Mouse (Mus musculus) heart, adult 8-10 months (tissue): ENCODE results near the gene Ube2c. TPM values are rescaled to one million over a fixed set of nuclear protein-coding genes. Genes with fewer than 3 reads are reported as not detected.
A peak's percentile ranks its signal among the peaks of the same experiment; 100 is the strongest.

ENCODE experiments used
- DNase-seq: peaks from one replicate; pipeline ENCODE4 v3.0.0; 2022; ENCODE audit warnings: low spot score
- total RNA-seq, 4 experiments: library from RNA; stranded (reverse); gene quantifications; 2 replicates each; pipeline ENCODE4 v1.2.4; 2022

The Ube2c gene
- total RNA-seq, 4 experiments from 2014 or later: 0.47 to 2.7 (median 1.4) TPM

GRCm38 (mm10) chr2:164821060-164821459 is 51.4 kb downstream of the Ube2c start:
- no peak for DNase-seq

GRCm38 (mm10) chr2:164822636-164823165 is 53.0 kb downstream of the Ube2c start, which contains the start of gene Zswim1:
Gene Zswim1 (plus strand): TSS chr2:164822686.
- peak; percentile 100 for DNase-seq

GRCm38 (mm10) chr2:164823181-164823585 is 53.5 kb downstream of the Ube2c start:
- no peak for DNase-seq

- DNase-seq: no peak
Observed at GRCm38 (mm10) chr2:164823969-164824368, 54.3 kb downstream of the Ube2c start.

GRCm38 (mm10) chr2:164825521-164825920 is 55.8 kb downstream of the Ube2c start:
- no peak for DNase-seq

GRCm38 (mm10) chr2:164827146-164827850 is 57.6 kb downstream of the Ube2c start:
- DNase-seq: no peak

Other genes starting within 250 kb of the Ube2c start
- 1 to 10 TPM in 3 of 4 experiments, under 1 TPM in 1; 0.73 to 3.1 (median 2.1) TPM for gene Wfdc2, start 207.5 kb upstream of the Ube2c start, total RNA-seq
- not detected for gene Spint3, start 196.4 kb upstream of the Ube2c start, total RNA-seq
- gene Wfdc6a, start 184.5 kb upstream of the Ube2c start, total RNA-seq: under 1 TPM in 1 of 4 experiments, not detected in 3; 0.49 TPM
- not detected for gene Eppin, start 176.3 kb upstream of the Ube2c start, total RNA-seq
- gene Wfdc6b, start 156.4 kb upstream of the Ube2c start, total RNA-seq: not detected
- not detected for gene Wfdc8, start 156.3 kb upstream of the Ube2c start, total RNA-seq
- gene Wfdc16, start 131.1 kb upstream of the Ube2c start, total RNA-seq: not detected
- gene Wfdc10, start 113.9 kb upstream of the Ube2c start, total RNA-seq: not detected
- not detected for gene Wfdc9, start 113.3 kb upstream of the Ube2c start, total RNA-seq
- gene Wfdc11, start 95.8 kb upstream of the Ube2c start, total RNA-seq: not detected
- gene Wfdc13, start 84.8 kb upstream of the Ube2c start, total RNA-seq: under 1 TPM in 1 of 4 experiments, not detected in 3; 0.24 TPM
- not detected for gene Spint4, start 71.4 kb upstream of the Ube2c start, total RNA-seq
- not detected for gene Spint5, start 54.6 kb upstream of the Ube2c start, total RNA-seq
- gene Wfdc3, start 24.0 kb upstream of the Ube2c start, total RNA-seq: under 1 TPM in 2 of 4 experiments, not detected in 2; 0.30 to 0.83 TPM
- 10 to 100 TPM; 20.4 to 28.2 (median 26.9) TPM for gene Dnttip1, start 23.9 kb upstream of the Ube2c start, total RNA-seq
- 1 to 10 TPM; 2.9 to 7.2 (median 3.1) TPM for gene Tnnc2, start 10.1 kb downstream of the Ube2c start, total RNA-seq
- gene Snx21, start 15.9 kb downstream of the Ube2c start, total RNA-seq: 10 to 100 TPM; 23.1 to 24.9 (median 23.5) TPM
- gene Acot8, start 35.0 kb downstream of the Ube2c start, total RNA-seq: 10 to 100 TPM; 12.3 to 13.3 (median 12.6) TPM
- 1 to 10 TPM; 2.2 to 2.7 (median 2.5) TPM for gene Zswim3, start 35.2 kb downstream of the Ube2c start, total RNA-seq
- gene Zswim1, start 52.8 kb downstream of the Ube2c start, total RNA-seq: 1 to 10 TPM; 4.6 to 6.1 (median 5.1) TPM
- 1 to 10 TPM in 1 of 4 experiments, under 1 TPM in 2, not detected in 1; 0.66 to 1.2 (median 0.80) TPM for gene Spata25, start 58.6 kb downstream of the Ube2c start, total RNA-seq
- 100 to 1,000 TPM in 3 of 4 experiments, 10 to 100 TPM in 1; 94.7 to 106 (median 103) TPM for gene Ctsa, start 63.0 kb downstream of the Ube2c start, total RNA-seq
- 10 to 100 TPM; 53.8 to 59.3 (median 58.1) TPM for gene Neurl2, start 63.6 kb downstream of the Ube2c start, total RNA-seq
- gene Pltp, start 87.8 kb downstream of the Ube2c start, total RNA-seq: 10 to 100 TPM; 32.8 to 40.4 (median 35.7) TPM
- 10 to 100 TPM; 23.3 to 34.7 (median 33.0) TPM for gene Pcif1, start 109.4 kb downstream of the Ube2c start, total RNA-seq
- gene Zfp335, start 141.9 kb downstream of the Ube2c start, total RNA-seq: 1 to 10 TPM; 7.6 to 8.5 (median 8.2) TPM
- 1 to 10 TPM in 2 of 4 experiments, under 1 TPM in 2; 0.84 to 1.2 (median 0.98) TPM for gene Mmp9, start 170.9 kb downstream of the Ube2c start, total RNA-seq
- gene Slc12a5, start 190.9 kb downstream of the Ube2c start, total RNA-seq: 1 to 10 TPM; 1.2 to 4.2 (median 2.8) TPM